Mouse (Mus musculus) lung, embryonic 15.5 days (tissue): Measurements from ENCODE around the gene Pla2g10. TPM values are rescaled to one million over a fixed set of nuclear protein-coding genes. Genes with fewer than 3 reads are reported as not detected.
"Not testable (repeated sequence)": the region's sequence is repeated elsewhere in the genome, so short reads cannot be mapped to it uniquely, and the experiment has no call there.

ENCODE experiments used
- ATAC-seq: fragments of 200-750 bp; cut with Nextera tagmentation; 2 replicates; pipeline ENCODE4 v1.8.0; 2017; ENCODE audit warnings: moderate number of reproducible peaks, borderline replicate concordance; ENCODE audit not compliant: low FRiP score, low TSS enrichment; ENCODE audit errors: extremely low read depth
- H3K27ac ChIP-seq: fragments of 300-500 bp; sonication (generic); 2 replicates; pipeline ENCODE4 v1.5.1; 2015; ENCODE audit warnings: moderate library complexity, mild to moderate bottlenecking, inconsistent platforms
- H3K27me3 ChIP-seq: fragments of 300-500 bp; sonication (generic); 2 replicates; pipeline ENCODE4 v1.6.1; 2015; ENCODE audit warnings: inconsistent platforms
- H3K36me3 ChIP-seq: fragments of 300-500 bp; sonication (generic); 2 replicates; pipeline ENCODE4 v1.6.1; 2015; ENCODE audit warnings: inconsistent platforms
- H3K4me1 ChIP-seq: fragments of 300-500 bp; sonication (generic); 2 replicates; pipeline ENCODE4 v1.6.1; 2015; ENCODE audit warnings: inconsistent platforms
- H3K4me2 ChIP-seq: fragments of 300-500 bp; sonication (generic); 2 replicates; pipeline ENCODE4 v1.6.1; 2015; ENCODE audit warnings: inconsistent platforms, mild to moderate bottlenecking, moderate library complexity
- H3K4me3 ChIP-seq: fragments of 300-500 bp; sonication (generic); 2 replicates; pipeline ENCODE4 v1.5.1; 2015; ENCODE audit warnings: mild to moderate bottlenecking, inconsistent platforms
- H3K9ac ChIP-seq: fragments of 300-500 bp; sonication (generic); 2 replicates; pipeline ENCODE4 v1.6.1; 2015; ENCODE audit warnings: inconsistent platforms
- H3K9me3 ChIP-seq: fragments of 300-500 bp; sonication (generic); 2 replicates; pipeline ENCODE4 v1.6.1; 2016; ENCODE audit warnings: inconsistent platforms
- WGBS: fragments of 180-500 bp; shearing (Covaris S2); methylation state at CpG from one replicate; pipeline ENCODE4 v1.1.7; 2015; 5-methylcytosine and 5-hydroxymethylcytosine counted together
- polyA plus RNA-seq: library from polyadenylated mRNA; unstranded; fragments of >200 nt; fragmentation: Nextera tagmentation; extraction: Ambion mirVana; gene quantifications from 2 replicates; pipeline ENCODE4 v1.2.1, GENCODE M21; 2015

The Pla2g10 gene
- polyA plus RNA-seq, 1 experiment from 2014 or later: 3.0 TPM

GRCm38 (mm10) chr16:13716821-13717553, 13.8 kb downstream of the Pla2g10 start:
- WGBS: 67% methylated on average over 2 of the region's 2 CpGs

GRCm38 (mm10) chr16:13714910-13715309, 15.9 kb downstream of the Pla2g10 start:
- Histone ChIP-seq H3K4me3 (no peak overlapping the region), H3K4me2 (no peak overlapping the region), H3K27ac (no peak overlapping the region), H3K4me1 (no peaks in the 10 kb centered on the region), H3K36me3 (no peaks in the 10 kb centered on the region), H3K27me3 (no peaks in the 10 kb centered on the region), H3K9ac (no peak overlapping the region), H3K9me3 (no peaks in the 10 kb centered on the region)
- 80% methylated on average over 3 of the region's 3 CpGs for WGBS
- ATAC-seq: no peak

More at GRCm38 (mm10) chr16:13716821-13717553, 13.8 kb downstream of the Pla2g10 start:
- H3K9ac ChIP-seq: no peak overlapping the region
- H3K4me1 ChIP-seq: no peaks in the 10 kb centered on the region
- H3K9me3 ChIP-seq: no peaks in the 10 kb centered on the region
- no peak overlapping the region for H3K4me2 ChIP-seq
- no peak for ATAC-seq
- H3K27me3 ChIP-seq: no peaks in the 10 kb centered on the region
- no peak overlapping the region for H3K4me3 ChIP-seq
- H3K36me3 ChIP-seq: no peaks in the 10 kb centered on the region
- no peak overlapping the region for H3K27ac ChIP-seq

- H3K4me1 ChIP-seq: no peaks in the 10 kb centered on the region
- no peaks in the 10 kb centered on the region for H3K27me3 ChIP-seq
- 96% methylated on average over 10 of the region's 10 CpGs for WGBS
- no peaks in the 10 kb centered on the region for H3K9me3 ChIP-seq
- no peak for ATAC-seq
- H3K27ac ChIP-seq: no peak overlapping the region
- no peak overlapping the region for H3K4me3 ChIP-seq
- no peak overlapping the region for H3K9ac ChIP-seq
- no peak overlapping the region for H3K4me2 ChIP-seq
- H3K36me3 ChIP-seq: peaks cover 25% of the 10 kb centered on the region
These were observed 26.1 kb downstream of the Pla2g10 start for GRCm38 (mm10) chr16:13704676-13705075.

GRCm38 (mm10) chr16:13702184-13702583, 28.6 kb downstream of the Pla2g10 start:
- Histone ChIP-seq H3K36me3 (peaks cover 50% of the 10 kb centered on the region), H3K4me2 (no peak overlapping the region), H3K9me3 (no peaks in the 10 kb centered on the region), H3K4me1 (no peaks in the 10 kb centered on the region), H3K27ac (no peak overlapping the region), H3K27me3 (no peaks in the 10 kb centered on the region), H3K9ac (no peak overlapping the region), H3K4me3 (no peak overlapping the region)
- WGBS: 93% methylated on average over 7 of the region's 7 CpGs
- no peak for ATAC-seq

GRCm38 (mm10) chr16:13698998-13699397, 31.8 kb downstream of the Pla2g10 start:
- Histone ChIP-seq H3K9ac (no peak overlapping the region), H3K4me3 (no peak overlapping the region), H3K27ac (no peak overlapping the region), H3K9me3 (no peaks in the 10 kb centered on the region), H3K36me3 (peaks cover 70% of the 10 kb centered on the region), H3K27me3 (no peaks in the 10 kb centered on the region), H3K4me2 (no peak overlapping the region), H3K4me1 (no peaks in the 10 kb centered on the region)
- no peak for ATAC-seq
- 85% methylated on average over 7 of the region's 7 CpGs for WGBS

GRCm38 (mm10) chr16:13678601-13679319, 52.0 kb downstream of the Pla2g10 start:
- no peak overlapping the region for H3K9ac ChIP-seq
- no peak overlapping the region for H3K4me2 ChIP-seq
- H3K4me1 ChIP-seq: no peaks in the 10 kb centered on the region
- peaks cover 22% of the 10 kb centered on the region for H3K36me3 ChIP-seq
- no peak overlapping the region for H3K27ac ChIP-seq
- H3K4me3 ChIP-seq: no peak overlapping the region
- ATAC-seq: no peak
- no peaks in the 10 kb centered on the region for H3K27me3 ChIP-seq
- H3K9me3 ChIP-seq: no peaks in the 10 kb centered on the region
- 84% methylated on average over 3 of the region's 3 CpGs for WGBS

- ATAC-seq: no peak
- H3K36me3 ChIP-seq: peaks cover 19% of the 10 kb centered on the region
- H3K9me3 ChIP-seq: no peaks in the 10 kb centered on the region
- H3K4me2 ChIP-seq: no peak overlapping the region
- no peak overlapping the region for H3K9ac ChIP-seq
- H3K4me3 ChIP-seq: no peak overlapping the region
- WGBS: 92% methylated on average over 3 of the region's 3 CpGs
- H3K27me3 ChIP-seq: no peaks in the 10 kb centered on the region
- no peak overlapping the region for H3K27ac ChIP-seq
- peaks cover 9% of the 10 kb centered on the region; the same call in 1 of the 2 replicates for H3K4me1 ChIP-seq
These were observed 56.3 kb downstream of the Pla2g10 start for GRCm38 (mm10) chr16:13674511-13674910.

GRCm38 (mm10) chr16:13673114-13673513, 57.7 kb downstream of the Pla2g10 start:
- Histone ChIP-seq H3K9me3 (no peaks in the 10 kb centered on the region), H3K4me1 (peaks cover 14% of the 10 kb centered on the region; the same call in 1 of the 2 replicates), H3K36me3 (peaks cover 18% of the 10 kb centered on the region), H3K27ac (no peak overlapping the region), H3K9ac (0 out of 2 replicates have a peak overlapping the region, but pooled peaks have one; percentile 90), H3K27me3 (no peaks in the 10 kb centered on the region), H3K4me2 (peak overlapping the region; percentile 59), H3K4me3 (peak overlapping the region; percentile 97)
- WGBS: 69% methylated on average over 5 of the region's 5 CpGs
- no peak for ATAC-seq

DNA sequence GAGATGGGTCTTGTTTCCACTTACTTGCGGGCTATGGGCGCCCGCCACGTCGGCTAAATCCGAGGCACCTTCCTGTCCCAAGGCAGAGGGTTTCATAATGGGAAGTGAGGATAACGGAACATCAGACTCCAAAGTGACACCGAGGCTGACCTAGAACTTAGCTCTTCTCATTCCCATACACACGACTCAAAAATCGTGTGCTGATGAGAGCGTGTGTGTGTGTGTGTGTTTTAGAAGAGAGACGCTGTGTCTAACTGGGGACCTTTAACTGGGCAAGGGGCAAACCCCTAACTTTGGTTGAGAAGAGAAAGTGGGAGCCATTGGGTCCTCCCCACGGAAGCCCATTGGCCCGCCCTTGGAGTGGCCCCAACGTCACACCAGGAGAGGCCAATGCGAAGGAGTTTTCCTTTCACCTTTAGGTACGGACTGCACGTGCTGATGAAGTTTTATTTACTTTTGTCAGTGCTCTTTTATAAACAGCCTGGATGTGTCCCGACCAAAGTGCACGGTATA, 58.3 kb downstream of the Pla2g10 start:
- H3K4me2 ChIP-seq: peak overlapping the region; percentile 59
- peak overlapping the region; percentile 97 for H3K4me3 ChIP-seq
- no peaks in the 10 kb centered on the region for H3K9me3 ChIP-seq
- H3K27ac ChIP-seq: peak overlapping the region; percentile 65; the same call in 1 of the 2 replicates
- ATAC-seq: peak; percentile 43; the same call in 1 of the 2 replicates
- peak overlapping the region; percentile 90 for H3K9ac ChIP-seq
- WGBS: 0% methylated on average over 20 of the region's 20 CpGs
- H3K4me1 ChIP-seq: peaks cover 14% of the 10 kb centered on the region; the same call in 1 of the 2 replicates
- no peaks in the 10 kb centered on the region for H3K27me3 ChIP-seq
- peaks cover 13% of the 10 kb centered on the region for H3K36me3 ChIP-seq

GRCm38 (mm10) chr16:13671685-13672385, 58.9 kb downstream of the Pla2g10 start, which contains the start of the genes Bfar and 3110001I22Rik:
Gene Bfar, plus strand, starts transcription at chr16:13671858.
Gene 3110001I22Rik, plus strand, starts transcription at chr16:13671929.
- WGBS: under 1% methylated on average over 54 of the region's 54 CpGs
- H3K27me3 ChIP-seq: no peaks in the 10 kb centered on the region
- ATAC-seq: peak; percentile 90

DNA sequence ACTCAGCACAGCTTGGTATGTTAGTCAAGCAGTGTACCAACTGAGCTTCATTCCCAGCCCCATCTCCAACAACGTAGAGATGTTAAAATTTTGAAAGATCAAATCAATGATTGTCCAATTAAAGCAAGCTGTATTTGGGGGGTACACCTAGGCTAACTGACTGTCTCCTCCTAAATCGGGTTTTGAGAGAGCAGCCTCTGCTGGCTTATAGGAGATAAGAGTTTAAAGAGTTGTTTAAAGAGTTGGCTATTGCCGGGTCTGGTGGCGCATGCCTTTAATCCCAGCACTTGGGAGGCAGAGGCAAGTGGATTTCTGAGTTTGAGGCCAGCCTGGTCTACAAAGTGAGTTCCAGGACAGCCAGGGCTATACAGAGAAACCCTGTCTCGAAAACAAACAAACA, 59.9 kb downstream of the Pla2g10 start:
- H3K9ac ChIP-seq, H3K9me3 ChIP-seq, H3K27me3 ChIP-seq, H3K36me3 ChIP-seq, ATAC-seq, H3K27ac ChIP-seq: not testable (repeated sequence)
- H3K4me3 ChIP-seq: peak overlapping the region; percentile 97; the same call in 1 of the 2 replicates
- peak overlapping the region; percentile 59; the same call in 1 of the 2 replicates for H3K4me2 ChIP-seq
- 50% methylated on average over 5 of the region's 5 CpGs for WGBS
- peaks cover 21% of the 10 kb centered on the region for H3K4me1 ChIP-seq

More at GRCm38 (mm10) chr16:13671685-13672385, 58.9 kb downstream of the Pla2g10 start, which contains the start of the genes Bfar and 3110001I22Rik:
- peaks cover 20% of the 10 kb centered on the region for H3K4me1 ChIP-seq
- H3K27ac ChIP-seq: peak within 1 kb of the TSS; percentile 91
- H3K9me3 ChIP-seq: no peaks in the 10 kb centered on the region
- peaks cover 7% of the 10 kb centered on the region for H3K36me3 ChIP-seq
- peak within 1 kb of the TSS; percentile 90 for H3K9ac ChIP-seq
- peak within 1 kb of the TSS; percentile 97 for H3K4me3 ChIP-seq
- peak within 1 kb of the TSS; percentile 59 for H3K4me2 ChIP-seq
